Mouse (Mus musculus): Measurements from ENCODE around the gene Tex2.
"Not testable (repeated sequence)": the region's sequence is repeated elsewhere in the genome, so short reads cannot be mapped to it uniquely, and the experiment has no call there.

The Tex2 gene

DNA sequence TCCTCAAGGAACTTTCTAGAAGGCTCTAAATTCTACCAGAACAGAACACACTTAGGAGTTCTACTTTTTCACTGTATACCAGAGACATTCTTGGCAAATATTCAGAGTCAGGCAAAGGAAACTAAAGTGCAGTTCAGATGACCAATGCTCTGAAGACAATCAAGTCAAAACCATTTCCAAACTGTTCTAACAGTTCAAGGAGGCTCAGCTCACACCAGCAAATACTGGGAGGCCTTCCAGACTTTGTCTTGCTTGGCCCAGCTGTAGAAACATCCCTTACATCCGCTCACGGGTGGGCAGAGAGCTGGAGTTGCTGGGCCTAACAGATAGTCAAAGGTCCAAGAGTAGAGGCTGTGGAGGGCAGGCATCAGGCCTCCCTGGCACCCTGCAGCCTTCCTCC lies 34.1 kb downstream of the Tex2 start:
- DNase-seq (ENCODE audit: low spot score), result no peak

DNA sequence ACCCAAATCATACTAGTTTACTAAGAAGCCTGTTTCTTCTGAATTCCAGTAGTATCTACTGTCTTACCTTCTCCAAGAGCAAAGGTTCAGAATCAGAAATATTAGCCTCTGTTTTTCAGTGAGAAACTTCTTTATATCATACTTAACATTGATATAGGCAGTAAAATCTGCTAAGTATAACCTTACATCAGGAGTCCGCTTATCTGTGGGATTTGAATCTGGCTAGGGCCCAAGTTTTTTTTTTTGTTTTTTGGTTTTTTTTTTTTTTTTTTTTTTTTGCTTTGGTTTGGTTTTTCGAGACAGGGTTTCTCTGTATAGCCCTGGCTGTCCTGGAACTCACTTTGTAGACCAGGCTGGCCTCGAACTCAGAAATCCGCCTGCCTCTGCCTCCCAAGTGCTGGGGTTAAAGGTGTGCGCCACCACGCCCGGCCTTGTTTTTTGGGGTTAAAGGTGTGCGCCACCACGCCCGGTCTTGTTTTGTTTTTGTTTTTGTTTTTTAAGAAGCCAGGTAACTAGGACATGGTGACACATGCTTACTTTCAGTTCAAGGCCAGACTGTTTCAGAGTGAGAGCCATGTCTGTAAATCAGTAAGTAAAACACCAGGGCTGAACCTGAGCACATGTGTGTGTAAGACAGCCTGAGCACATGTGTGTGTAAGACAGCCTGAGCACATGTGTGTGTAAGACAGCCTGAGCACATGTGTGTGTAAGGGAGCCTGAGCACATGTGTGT lies 35.4 kb downstream of the Tex2 start:
- not testable (repeated sequence) for DNase-seq (ENCODE audit: low spot score)

DNA sequence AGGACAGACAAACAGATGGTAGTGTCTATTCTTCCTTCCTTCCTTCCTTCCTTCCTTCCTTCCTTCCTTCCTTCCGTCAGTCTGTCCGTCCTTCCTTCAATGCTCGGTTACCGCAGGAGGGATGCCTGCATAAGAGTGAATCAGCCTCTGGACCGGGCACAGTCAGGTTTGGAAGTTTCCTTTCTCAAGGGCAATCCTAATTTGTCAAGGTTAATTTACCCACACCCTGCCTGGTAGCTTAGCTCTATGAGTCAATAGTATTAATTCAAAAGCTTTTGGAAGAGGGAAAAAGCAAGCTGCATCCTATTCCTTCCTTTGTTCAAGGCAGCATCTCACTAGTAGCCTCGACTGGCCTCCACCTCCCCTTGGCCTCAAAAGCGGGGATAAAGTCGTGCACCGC lies 38.8 kb downstream of the Tex2 start:
- no peak for DNase-seq (ENCODE audit: low spot score)

DNA sequence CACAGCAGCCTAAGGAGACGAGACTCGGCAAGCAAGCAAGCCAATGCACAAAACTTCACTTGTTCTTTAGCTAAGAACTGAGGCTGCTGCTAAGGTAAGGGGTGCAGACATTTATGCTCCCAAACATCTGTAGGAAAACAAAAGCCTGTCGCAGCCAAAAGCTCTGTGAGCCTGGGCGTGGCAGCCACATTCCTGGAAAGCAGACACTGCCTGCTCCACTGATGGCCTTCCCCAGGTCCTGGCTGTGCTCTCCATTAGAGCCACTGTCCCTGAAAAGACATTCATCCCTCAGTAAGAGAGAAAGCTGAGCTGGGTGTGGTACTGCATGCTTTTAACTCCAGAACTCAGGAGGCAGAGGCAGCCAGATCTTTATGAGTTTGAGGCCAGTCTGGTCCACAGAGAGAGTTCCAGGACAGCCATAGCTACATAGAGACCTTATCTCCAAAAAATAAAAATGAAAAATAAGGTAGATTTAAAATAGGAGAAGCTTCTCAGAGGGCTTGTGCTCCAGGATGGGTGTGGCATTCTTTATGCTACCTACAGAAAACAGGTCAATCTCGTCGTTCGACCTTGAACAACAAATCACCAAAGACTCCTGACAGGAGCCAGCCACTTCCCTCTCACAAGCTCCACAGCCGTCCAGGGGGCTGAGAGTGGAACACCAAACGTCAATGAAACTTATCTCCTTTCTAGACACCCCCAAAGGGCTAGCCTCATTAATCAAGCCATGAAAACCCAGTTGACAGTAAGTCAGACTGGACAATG lies 39.6 kb downstream of the Tex2 start:
- DNase-seq (ENCODE audit: low spot score), result no peak

DNA sequence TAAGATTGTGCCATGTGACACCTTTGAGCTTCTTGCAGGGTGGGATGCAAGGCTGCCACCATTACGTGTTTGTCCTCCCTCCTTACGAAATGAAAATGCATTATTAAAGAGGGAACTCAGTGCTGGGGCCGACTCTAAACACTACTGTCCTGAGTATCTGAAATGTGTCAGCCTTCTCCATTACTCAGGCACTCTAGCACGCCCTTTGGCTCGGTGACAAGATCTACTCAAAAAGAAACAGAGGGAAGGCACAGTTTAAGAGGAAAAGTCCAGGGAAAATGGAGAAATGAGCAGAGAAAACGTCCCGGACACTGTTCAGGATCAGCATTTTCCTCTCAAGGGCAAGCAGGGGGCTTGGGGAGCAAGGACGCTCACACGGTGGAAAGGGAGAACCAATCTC lies 40.3 kb downstream of the Tex2 start:
- no peak for DNase-seq (ENCODE audit: low spot score)

DNA sequence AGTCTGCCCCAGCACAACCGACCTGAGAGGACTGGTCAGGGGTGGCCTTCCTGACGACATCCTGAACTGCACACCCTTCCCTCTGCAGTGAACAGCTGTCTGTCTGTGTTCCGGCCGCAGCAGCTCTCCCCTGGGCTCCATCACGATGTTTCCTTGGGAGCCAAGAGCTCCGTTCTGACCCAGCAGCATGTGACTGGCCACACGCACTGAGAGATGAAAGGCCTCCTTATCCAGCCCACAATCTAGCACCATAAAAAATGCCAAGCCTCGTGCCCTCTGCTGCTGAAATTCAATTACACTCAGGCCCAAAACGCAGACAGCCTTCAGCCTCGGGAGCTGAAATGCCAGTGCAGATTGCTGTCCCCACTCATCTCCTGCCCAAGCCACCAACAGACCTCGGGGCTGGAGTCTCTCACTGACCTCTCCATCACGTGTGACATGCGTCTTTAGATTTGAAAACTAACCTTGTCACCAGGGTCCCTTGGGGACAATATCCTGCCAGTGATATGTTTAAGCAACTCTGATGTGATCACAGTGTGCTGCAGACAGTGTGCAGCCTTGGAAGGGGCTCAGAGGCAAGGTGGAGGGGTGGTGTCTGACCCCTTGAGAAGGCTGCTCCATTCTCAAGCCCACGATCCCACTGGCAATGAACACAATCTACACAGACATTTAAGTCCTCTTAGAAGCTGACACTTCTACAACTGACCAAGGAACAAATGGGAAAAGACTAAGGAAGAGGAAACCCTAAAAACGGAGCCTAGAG lies 41.0 kb downstream of the Tex2 start:
- DNase-seq (ENCODE audit: low spot score), result no peak

DNA sequence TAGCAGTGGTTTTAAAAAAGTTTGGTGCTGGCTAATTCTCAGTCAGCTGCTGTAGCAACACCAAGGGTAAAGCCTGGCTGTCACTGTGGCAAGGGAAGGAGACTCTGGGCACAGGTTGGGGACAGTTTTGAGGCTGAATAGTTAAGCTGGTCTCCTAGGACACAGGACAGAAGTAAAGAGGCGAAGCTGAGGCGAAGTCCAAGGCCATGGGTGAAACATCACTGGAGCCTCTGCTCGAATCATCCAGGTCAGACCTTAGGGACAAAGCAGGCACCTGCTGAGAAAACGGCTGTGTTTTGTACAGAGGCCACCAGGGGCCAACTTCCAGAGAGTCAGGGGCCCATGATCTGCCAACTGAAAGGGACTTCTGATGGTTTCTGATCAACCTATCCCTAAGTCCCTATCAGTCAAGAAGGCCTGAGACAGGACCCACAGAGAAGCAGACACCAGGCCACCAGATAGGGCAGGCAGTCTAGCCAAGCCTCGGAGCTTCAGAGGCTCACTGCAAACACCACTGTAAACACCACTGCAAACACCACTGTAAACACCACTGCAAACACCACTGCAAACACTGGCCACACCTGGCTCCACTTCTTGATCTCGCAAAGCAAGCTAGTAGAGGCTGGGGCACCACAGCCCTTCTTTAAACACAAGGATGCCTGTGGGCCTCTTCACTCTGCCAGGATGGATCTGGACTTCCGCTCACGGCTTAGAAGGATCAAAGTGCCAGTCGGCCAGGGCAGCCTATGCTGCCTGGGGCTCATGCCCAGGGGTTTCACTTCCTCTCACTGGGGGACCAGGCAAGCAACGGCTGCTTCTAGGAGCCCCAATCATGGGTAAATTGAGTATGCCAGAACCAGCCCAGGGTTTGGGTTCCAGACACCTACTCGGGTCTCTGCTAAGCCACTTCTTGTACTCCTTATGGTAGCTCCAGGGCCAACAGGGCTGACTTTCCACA lies 41.9 kb downstream of the Tex2 start:
- no peak for DNase-seq (ENCODE audit: low spot score)

DNA sequence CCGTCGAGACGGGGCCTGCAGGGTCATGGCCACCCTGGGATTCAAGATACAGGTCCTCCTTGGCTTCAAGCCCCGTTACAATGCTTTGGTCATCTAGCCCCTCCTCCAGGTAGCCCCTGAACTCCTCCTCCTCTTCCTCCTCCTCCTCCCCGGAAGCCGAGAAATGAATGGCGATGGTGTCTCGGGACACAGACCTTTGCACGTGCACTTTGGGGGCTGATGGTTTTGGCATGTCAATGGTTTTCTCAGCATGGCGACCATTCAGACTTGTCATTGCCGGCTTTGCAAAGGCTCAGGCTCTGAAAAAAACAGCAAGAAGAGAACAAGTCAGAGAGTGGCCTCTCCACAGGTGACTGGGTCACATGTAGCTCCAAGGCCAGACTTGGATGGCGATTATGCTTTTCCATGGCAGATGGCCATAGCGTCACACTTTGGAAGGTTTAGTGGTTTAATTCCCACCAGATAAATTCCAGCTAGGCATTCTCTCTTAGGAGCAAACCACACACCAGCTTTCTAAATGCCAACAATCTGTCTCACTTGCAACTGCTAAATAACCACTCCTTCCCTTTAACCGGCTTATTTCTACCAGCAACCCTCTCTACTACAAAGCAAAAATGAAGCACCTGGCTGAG lies 44.8 kb downstream of the Tex2 start:
- DNase-seq (ENCODE audit: low spot score), result no peak

DNA sequence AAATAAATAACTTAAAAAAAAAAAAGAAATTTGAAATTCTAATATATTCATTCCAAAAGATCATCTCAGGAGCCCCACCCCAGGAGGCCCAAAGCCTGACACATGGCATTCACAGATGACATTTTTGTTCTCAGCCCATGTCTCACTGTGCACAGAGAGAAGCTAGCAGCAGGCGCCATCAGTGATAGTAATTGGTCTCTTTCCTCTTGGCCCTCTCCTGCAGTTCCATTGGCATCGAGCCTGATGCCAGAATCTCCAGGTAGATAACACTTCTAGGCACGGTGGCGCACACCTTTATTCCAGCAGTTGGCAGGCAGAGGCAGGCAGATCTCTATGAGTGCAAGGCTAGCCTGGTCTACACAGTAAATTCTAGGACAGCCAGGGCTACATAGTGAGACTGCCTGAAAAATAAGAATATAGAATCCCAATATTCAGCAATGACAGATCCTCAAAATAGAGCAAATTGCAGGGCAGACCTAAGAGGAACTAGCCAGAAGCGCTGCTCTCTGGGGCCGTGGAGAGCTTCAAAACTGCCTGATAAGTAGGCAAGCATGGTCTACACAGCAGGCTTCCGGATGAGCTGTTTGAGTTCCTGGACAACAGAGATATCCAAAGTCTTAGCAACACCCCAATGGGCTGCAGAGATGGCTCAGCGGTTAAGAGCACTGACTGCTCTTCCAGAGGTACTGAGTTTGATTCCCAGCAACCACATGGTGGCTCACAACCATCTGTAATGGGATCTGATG lies 47.0 kb downstream of the Tex2 start:
- DNase-seq (ENCODE audit: low spot score), result no peak

DNA sequence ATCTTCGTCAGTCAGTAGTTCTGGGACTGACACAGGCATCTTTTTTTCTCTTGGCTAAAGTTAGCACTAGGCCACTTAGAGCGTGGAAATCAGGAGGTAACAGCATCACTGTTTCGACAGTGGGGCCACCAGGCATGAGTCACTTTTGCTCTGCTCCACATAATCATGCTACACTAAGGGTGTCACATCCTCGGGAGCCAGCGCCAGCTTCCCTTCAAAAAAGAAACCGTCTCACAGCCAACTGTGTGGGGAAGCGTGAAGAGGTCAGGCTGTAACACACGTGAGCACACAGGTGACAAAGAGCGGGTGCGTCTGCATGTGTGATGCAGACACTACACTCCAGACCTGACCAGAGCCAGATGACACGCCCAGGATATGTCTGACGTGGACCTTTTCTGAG lies 49.0 kb downstream of the Tex2 start:
- DNase-seq (ENCODE audit: low spot score), result no peak

DNA sequence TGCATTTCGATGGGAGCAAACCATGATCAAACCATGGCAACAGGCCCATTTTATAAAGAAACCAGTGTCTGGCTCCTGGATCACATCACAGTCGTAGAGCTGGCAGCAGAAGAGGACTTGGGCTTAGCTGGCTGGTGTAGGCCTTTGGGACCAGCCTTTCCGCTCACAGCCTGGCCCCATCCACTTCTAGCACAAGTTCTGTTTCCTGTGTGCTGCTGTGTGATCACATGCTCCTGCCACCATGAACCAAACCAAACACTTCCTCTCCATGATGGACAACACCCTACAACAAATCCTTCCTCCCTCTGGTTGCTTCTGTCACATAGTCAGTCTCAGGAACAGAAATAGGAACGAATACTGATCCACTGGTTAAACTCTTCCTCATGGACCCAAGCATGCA lies 50.5 kb downstream of the Tex2 start:
- DNase-seq (ENCODE audit: low spot score), result no peak

DNA sequence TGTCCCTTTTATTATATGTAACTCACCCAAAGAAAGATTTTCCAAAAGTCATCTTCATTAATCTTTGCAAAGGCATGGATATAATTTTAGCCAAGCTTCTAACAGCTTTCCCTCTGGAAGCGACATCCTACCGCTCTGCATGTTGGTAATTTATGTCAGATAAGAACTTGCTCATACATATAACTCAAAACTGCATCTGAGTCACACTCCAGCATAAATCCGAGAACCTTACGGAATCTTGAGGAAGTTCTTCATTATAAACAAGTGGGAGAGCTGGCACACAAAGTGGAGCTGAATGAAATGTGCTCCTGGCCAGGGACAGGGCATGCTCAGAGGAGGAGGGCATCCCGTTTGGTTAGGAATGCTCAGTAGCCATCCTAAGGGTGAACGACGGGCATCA lies 53.5 kb downstream of the Tex2 start:
- DNase-seq (ENCODE audit: low spot score), result no peak

DNA sequence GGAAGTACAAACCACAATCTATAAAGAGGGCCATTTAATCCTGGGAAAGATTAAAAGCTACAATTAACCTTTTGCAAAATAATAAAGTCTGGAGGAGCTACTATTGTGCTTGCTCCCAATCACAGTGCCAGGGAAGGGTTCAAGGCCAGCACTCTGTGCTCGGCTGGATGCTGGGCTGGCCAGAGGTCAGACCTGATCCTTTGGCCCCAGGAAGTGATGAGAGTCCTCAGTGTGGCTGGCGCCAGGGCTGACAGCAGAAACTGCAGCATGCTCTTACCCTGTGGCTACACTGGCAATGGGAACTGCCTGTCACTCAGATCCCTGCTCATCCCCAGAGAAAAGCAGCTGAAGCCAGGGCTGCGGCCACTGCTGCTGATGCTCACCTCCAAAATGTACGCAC lies 55.2 kb downstream of the Tex2 start:
- DNase-seq (ENCODE audit: low spot score), result no peak

DNA sequence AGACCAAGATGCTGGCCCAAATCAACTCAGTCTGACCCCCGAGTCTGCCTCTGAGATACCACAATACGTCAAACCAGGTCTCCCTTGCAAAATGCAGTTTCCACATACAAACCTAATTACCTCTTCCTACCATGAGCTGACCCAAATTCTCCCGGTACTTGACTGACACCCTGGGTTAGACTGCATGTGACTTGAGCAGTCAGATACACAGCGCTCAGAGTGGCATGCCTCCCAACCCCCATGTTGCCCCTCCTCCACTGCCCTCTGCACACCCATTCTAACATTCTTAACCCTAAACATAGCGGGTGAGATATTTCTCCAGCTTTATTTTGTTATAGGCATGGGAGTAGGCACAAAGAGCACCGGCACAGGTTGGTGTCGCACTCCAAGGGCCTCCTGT lies 55.8 kb downstream of the Tex2 start:
- DNase-seq (ENCODE audit: low spot score), result no peak

DNA sequence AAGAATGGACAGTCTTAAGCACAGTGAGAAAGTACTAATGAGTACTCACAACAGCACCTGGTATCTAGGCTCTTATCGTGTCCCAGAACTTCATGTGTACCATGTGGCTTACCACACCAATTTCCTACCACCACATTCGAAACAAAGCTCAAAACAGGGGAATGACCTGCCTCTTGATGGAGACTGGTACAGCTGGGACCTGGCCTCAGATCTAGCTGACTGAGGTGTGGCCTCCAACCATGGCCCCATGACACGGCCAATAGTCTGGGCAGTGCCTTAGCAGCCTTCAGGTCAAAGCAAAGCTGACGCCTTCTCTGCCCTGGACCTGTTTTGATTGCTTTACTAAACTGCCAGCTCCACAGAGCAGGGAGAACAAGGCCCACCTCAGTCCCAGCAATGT lies 56.5 kb downstream of the Tex2 start:
- DNase-seq (ENCODE audit: low spot score), result no peak

DNA sequence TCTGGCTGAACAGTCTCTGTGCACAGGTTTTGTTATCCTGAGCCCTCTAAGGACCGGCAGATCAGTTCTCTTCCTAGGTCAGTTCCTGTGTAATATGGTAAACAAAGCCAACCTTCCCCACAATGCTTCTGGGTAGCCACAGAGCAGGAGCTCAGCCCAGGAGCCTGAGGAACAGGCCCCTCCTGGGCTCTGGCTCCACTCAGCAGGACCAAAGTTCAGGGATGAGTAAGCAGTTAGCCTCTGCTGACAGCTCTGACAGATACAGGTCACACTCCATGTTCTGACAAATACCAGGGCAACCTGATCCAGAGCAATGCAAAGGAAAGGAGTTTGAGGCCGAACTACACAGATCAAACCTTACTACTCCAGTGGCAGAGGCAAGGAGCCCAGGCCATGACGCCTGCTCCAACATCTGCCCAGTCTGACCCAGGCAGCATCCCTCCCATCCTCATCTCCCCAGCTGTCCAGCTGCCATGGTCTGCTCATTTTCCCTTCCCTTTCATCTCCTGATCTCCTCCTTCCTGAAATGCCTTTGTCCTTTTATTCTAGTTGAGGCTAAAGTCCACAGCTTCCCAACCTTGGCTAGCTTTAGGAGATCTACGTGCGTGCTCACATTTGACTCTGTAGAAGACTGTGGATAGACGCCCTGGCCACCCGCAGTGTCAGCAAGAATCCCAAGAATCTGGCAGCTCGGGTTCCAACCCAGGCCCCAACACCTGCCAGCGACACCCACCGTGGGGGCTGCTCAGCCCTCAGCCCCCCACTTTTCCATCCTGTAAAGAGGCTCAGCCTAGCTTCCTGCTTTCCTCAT lies 57.2 kb downstream of the Tex2 start:
- no peak for DNase-seq (ENCODE audit: low spot score)

DNA sequence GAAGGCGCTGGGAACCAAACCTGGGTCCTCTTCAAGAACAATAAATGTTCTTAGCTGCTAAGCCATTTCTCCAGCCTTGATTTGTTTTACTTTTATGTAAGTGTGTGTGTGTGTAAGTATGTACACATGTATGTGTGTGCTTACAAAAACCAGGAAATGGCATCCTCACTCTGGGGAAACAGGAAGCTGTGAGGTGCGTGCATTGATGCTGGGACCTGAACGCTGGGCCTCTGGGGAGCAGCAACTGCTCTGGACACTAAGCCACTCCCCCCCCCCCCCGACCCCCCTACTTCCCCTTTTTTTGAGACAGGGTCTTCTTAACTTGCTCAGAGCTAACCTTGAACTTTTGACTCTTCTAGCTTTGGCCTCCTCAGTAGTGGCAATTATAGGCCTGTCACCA lies 62.8 kb downstream of the Tex2 start:
- no peak for DNase-seq (ENCODE audit: low spot score)

DNA sequence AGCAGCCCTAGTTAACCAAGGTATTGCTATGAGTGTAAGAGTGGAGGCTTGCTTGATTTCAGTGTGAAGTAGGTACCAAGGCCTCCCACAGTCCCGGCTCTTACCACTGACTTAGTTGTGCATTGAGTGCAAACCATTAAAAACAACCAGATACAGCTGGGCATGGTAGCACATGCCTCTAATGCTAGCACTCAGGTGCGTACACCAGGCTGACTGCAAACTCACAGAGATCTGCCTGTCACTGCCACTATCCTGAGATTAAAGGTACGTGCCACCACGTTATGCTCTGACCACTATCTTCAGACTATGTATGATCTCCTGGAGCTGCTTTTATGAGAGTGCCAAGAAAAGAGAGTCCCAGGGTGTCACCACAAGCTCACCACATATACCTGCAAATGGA lies 67.1 kb downstream of the Tex2 start:
- no peak for DNase-seq (ENCODE audit: low spot score)

DNA sequence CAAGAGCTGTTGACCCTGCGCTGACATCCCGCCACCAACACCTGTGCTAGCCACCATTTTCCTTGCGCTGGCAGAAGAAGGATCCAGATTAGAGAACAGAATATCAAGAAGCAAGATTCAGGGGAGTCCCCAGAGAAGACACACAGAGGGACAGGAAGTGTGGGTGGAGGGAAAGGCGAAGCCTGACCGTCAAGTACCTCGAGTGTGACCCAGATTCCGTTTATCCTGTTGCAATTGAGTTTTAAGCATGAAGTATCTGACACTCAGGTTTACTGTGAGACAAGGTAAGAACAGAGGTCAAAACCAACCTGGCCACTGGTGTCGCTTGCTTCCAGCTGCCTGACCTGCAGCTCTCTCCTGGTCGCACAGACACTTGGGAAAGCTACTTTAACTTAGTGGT lies 68.3 kb downstream of the Tex2 start:
- DNase-seq (ENCODE audit: low spot score), result no peak

DNA sequence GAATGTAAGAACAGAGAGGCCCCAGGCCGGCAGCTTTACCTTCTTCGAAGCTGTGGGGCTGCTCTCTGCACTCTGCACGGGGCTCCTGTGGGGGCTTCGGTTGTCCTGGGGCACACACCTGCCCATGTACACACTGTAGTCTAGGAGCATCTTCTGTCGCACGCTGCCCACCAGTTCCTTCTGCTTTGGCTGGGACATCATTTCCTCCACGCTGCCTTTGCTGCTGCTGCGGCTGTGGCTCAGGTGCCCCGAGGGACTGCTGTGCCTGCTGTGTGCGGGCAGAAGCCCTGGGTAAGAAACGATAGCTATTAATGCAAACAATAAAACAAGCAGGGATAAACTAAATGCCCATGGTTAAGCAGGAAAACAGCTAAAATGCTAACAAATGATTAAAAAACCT lies 69.1 kb downstream of the Tex2 start:
- DNase-seq (ENCODE audit: low spot score), result no peak
